Mouse (Mus musculus): Measurements from ENCODE around the gene Vps37c.

DNA sequence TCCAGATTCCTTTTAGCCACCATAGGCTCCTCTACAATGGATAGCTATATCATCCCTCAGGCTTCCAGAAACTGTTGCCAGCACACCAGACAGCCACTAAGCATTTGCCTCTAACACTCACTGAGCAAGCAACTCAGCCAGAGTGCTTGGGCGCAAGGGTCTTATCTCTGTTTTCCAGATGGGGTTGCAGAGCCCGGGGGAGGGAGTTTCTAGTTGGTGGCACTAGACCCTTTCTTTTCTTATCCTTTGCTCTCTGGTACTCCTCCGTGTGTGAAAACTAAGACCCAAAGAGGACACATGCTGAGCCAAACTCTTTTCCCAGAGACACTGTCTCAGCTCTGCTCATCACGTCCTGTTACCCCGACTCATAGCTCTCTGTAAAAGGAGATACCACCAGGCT, 27.2 kb upstream of the Vps37c start:
- TF ChIP-seq CTCF (IDR thresholded peaks at IDR 0.05; ENCODE audit: low read depth) = no peak
- no peak for TF ChIP-seq EP300 (IDR thresholded peaks at IDR 0.05; ENCODE audit: low read depth)

Data from heart, postnatal 0 days (tissue).